Mouse (Mus musculus) lung, postnatal 0 days (tissue): ENCODE results near the gene Rnf43.

Experiments used
- CTCF ChIP-seq: IDR thresholded peaks from 2 replicates; pipeline ENCODE4 v1.5.1; 2016; ENCODE audit warnings: antibody characterized with exemption, mild to moderate bottlenecking
- EP300 ChIP-seq: IDR thresholded peaks from 2 replicates; pipeline ENCODE4 v1.6.1; 2016; ENCODE audit warnings: antibody characterized with exemption, mild to moderate bottlenecking, control low read depth

GRCm38 (mm10) chr11:87735691-87736090, 73.2 kb downstream of the Rnf43 start:
- no peak for TF ChIP-seq CTCF
- TF ChIP-seq EP300: no peak
